Mouse (Mus musculus) C2C12 (cell line): ENCODE results near the gene Sfmbt1. TPM values are rescaled to one million over a fixed set of nuclear protein-coding genes. Genes with fewer than 3 reads are reported as not detected.

Source experiments
- H3K27me3 ChIP-seq: one replicate; pipeline ENCODE4 v1.6.1; 2011; ENCODE audit not compliant: control insufficient read depth, insufficient read depth, insufficient read length
- H3K36me3 ChIP-seq: one replicate; pipeline ENCODE4 v1.6.1; 2011; ENCODE audit not compliant: control insufficient read depth, insufficient read depth
- H3K4me3 ChIP-seq: one replicate; pipeline ENCODE4 v1.5.1; 2011; ENCODE audit warnings: mild to moderate bottlenecking, control low read depth; ENCODE audit not compliant: poor library complexity, insufficient read depth, severe bottlenecking
- H3K79me2 ChIP-seq: one replicate; pipeline ENCODE4 v1.6.1; 2011; ENCODE audit not compliant: control insufficient read depth, insufficient read depth
- H3K79me3 ChIP-seq: one replicate; pipeline ENCODE4 v1.6.1; 2011; ENCODE audit warnings: low read depth, control low read depth
- H3ac ChIP-seq: one replicate; pipeline ENCODE3; 2011; ENCODE audit warnings: low read depth; ENCODE audit not compliant: control insufficient read depth, insufficient read length
- CEBPB ChIP-seq: IDR thresholded peaks from one replicate; pipeline ENCODE4 v1.6.1; 2011; ENCODE audit warnings: low read depth, mild to moderate bottlenecking, control low read depth, moderate library complexity
- CTCF ChIP-seq: IDR thresholded peaks from one replicate; pipeline ENCODE4 v1.5.1; 2011; ENCODE audit not compliant: control insufficient read depth, insufficient read depth, insufficient read length
- FOSL1 ChIP-seq: IDR thresholded peaks from one replicate; pipeline ENCODE4 v1.8.0; 2011; ENCODE audit warnings: mild to moderate bottlenecking, low read length; ENCODE audit not compliant: poor library complexity, insufficient read depth, severe bottlenecking
- MAX ChIP-seq: IDR thresholded peaks from one replicate; pipeline ENCODE4 v1.6.1; 2011; ENCODE audit warnings: mild to moderate bottlenecking, control low read depth
- MYOD1 ChIP-seq: IDR thresholded peaks from one replicate; pipeline ENCODE4 v1.6.1; 2011; ENCODE audit warnings: low read depth; ENCODE audit not compliant: control insufficient read depth, insufficient read length
- MYOG ChIP-seq: IDR thresholded peaks from one replicate; pipeline ENCODE4 v1.6.1; 2011; ENCODE audit not compliant: control insufficient read depth, insufficient read length; ENCODE audit errors: extremely low read depth
- USF1 ChIP-seq: IDR thresholded peaks from one replicate; pipeline ENCODE4 v1.6.1; 2011; ENCODE audit warnings: low read depth, mild to moderate bottlenecking, control low read depth, moderate library complexity
- polyA plus RNA-seq: library from polyadenylated mRNA; unstranded; fragments of >200 nt; fragmentation: generic; extraction: Trizol; gene quantifications from one replicate; pipeline ENCODE4 v1.2.1, GENCODE M21; 2012; ENCODE audit warnings: missing spikeins

Gene Sfmbt1
- polyA plus RNA-seq, 1 experiment: 5.1 TPM

DNA sequence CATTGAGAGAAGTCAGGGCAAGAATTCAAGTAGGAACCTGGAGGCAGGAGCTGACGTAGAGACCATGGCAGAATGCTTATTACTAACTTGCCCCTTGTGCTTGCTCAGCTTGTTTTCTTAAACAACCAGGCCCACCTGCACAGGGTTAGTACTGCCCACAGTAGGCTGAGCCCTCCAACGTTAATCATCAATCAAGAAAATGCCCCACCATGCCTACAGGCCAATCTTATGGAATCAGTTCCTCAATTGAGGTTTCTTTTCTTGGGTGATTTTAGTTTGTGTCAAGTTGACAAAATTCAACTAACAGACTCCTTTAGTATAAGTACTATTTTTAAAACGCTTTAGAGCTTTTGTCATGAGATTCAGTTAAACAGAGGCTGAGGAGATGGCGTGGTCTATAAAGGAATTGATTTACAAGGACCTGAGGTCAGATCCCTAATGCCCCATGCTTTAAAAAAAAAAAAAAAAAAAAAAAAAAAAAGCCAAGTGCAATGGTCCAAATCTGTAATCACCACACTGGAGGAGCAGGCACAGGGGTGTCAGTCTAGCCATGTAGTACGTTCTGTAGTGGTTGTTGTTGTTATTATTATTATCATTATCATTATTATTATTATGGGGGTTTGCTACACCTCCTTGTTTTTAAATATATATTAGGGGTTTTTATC lies 48.4 kb downstream of the Sfmbt1 start:
- Histone ChIP-seq H3ac (no peak overlapping the region), H3K27me3 (no peaks in the 10 kb centered on the region), H3K4me3 (no peak overlapping the region), H3K79me2 (peaks cover 6% of the 10 kb centered on the region), H3K79me3 (no peaks in the 10 kb centered on the region), H3K36me3 (peaks cover 3% of the 10 kb centered on the region)
- TF ChIP-seq CEBPB (no peak), FOSL1 (no peak)

- Histone ChIP-seq H3K4me3 (no peak overlapping the region), H3K36me3 (peaks cover 27% of the 10 kb centered on the region), H3K27me3 (no peaks in the 10 kb centered on the region), H3K79me3 (no peaks in the 10 kb centered on the region), H3K79me2 (no peaks in the 10 kb centered on the region), H3ac (no peak overlapping the region)
- TF ChIP-seq CEBPB (no peak), USF1 (no peak), MYOG (no peak), MYOD1 (no peak), CTCF (no peak), FOSL1 (no peak), MAX (no peak)
Measured at GRCm38 (mm10) chr14:30784614-30785013, 70.0 kb downstream of the Sfmbt1 start.

- Histone ChIP-seq H3ac (no peak overlapping the region), H3K36me3 (peaks cover 17% of the 10 kb centered on the region), H3K79me3 (no peaks in the 10 kb centered on the region), H3K79me2 (no peaks in the 10 kb centered on the region), H3K4me3 (no peak overlapping the region), H3K27me3 (no peaks in the 10 kb centered on the region)
- TF ChIP-seq MYOD1: peak; percentile 12
- peak; percentile 35 for TF ChIP-seq FOSL1
- no peak for TF ChIP-seq MYOG
Measured at GRCm38 (mm10) chr14:30789471-30789870, 74.8 kb downstream of the Sfmbt1 start.

DNA sequence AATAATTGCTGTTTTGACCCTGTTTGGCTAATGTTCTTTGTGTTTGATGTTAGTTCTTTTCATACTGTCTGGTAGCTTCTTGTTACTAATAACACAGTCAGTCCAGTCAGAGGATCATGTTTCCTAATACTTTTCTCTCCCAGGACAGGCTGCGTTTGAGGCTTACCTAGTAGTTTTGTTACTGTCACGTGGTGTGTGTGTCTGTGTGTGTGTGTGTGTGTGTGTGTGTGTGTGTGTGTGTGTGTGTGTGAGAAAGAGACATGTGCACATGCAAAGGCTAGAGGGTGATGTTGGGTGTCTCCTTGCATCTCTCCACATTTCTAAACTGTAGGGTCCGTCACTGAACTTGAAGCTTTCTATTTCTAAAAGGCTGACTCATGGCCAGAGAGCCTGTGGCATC lies 78.2 kb downstream of the Sfmbt1 start:
- H3K4me3 ChIP-seq: no peak overlapping the region
- H3K79me2 ChIP-seq: no peaks in the 10 kb centered on the region
- no peaks in the 10 kb centered on the region for H3K27me3 ChIP-seq
- H3ac ChIP-seq: no peak overlapping the region
- no peaks in the 10 kb centered on the region for H3K79me3 ChIP-seq
- TF ChIP-seq USF1 (peak; percentile 59), CTCF (no peak)
- peaks cover 16% of the 10 kb centered on the region for H3K36me3 ChIP-seq

DNA sequence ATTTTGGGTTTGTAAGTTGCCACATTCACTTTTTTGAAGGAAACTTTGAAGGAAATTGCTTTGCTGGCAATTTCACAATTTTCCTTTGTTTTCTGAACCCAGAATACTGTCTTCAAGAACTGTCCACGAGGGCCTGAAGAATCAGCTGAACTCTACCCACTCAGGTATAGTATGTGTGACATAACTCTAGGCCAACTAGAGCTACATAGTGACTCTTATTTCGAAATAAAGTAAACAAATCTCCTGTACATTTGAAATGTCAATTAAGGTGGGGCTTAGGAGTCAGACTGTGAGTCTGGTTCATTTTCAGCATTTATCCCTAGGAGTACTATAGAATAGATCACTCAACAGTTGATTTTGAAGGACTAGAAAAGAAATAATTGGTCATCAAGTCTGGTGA lies 87.1 kb downstream of the Sfmbt1 start:
- H3ac ChIP-seq: no peak overlapping the region
- no peaks in the 10 kb centered on the region for H3K79me2 ChIP-seq
- H3K36me3 ChIP-seq: peaks cover 24% of the 10 kb centered on the region
- H3K27me3 ChIP-seq: no peaks in the 10 kb centered on the region
- TF ChIP-seq FOSL1: no peak
- TF ChIP-seq CTCF: no peak
- no peak for TF ChIP-seq MYOG
- TF ChIP-seq MAX: no peak
- no peak for TF ChIP-seq USF1
- TF ChIP-seq CEBPB: no peak
- no peak for TF ChIP-seq MYOD1
- H3K4me3 ChIP-seq: no peak overlapping the region
- no peaks in the 10 kb centered on the region for H3K79me3 ChIP-seq

- Histone ChIP-seq H3ac (no peak overlapping the region), H3K27me3 (no peaks in the 10 kb centered on the region), H3K4me3 (no peak overlapping the region), H3K79me3 (no peaks in the 10 kb centered on the region), H3K36me3 (peaks cover 24% of the 10 kb centered on the region), H3K79me2 (peaks cover 4% of the 10 kb centered on the region)
- no peak for TF ChIP-seq CTCF
- no peak for TF ChIP-seq MAX
- TF ChIP-seq MYOD1: no peak
- no peak for TF ChIP-seq CEBPB
- TF ChIP-seq FOSL1: no peak
- no peak for TF ChIP-seq MYOG
- TF ChIP-seq USF1: no peak
Measured at GRCm38 (mm10) chr14:30821136-30821535, 106.5 kb downstream of the Sfmbt1 start.
